Mouse (Mus musculus) midbrain, embryonic 10.5 days (tissue): ENCODE data around the gene Irs3. TPM values are rescaled to one million over a fixed set of nuclear protein-coding genes. Genes with fewer than 3 reads are reported as not detected.

Experiments used
- DNase-seq: peaks from one replicate; pipeline ENCODE4 v3.0.0-alpha.2; 2017; ENCODE audit warnings: low spot score
- H3K27ac ChIP-seq: fragments of 300-500 bp; sonication (generic); replicated peaks from 2 replicates; pipeline ENCODE4 v1.5.1; 2016; ENCODE audit warnings: mild to moderate bottlenecking
- H3K27me3 ChIP-seq: fragments of 300-500 bp; sonication (generic); 2 replicates; pipeline ENCODE4 v1.6.1; 2016; ENCODE audit warnings: low read depth, mild to moderate bottlenecking; ENCODE audit not compliant: poor library complexity, severe bottlenecking
- H3K36me3 ChIP-seq: fragments of 300-500 bp; sonication (generic); 2 replicates; pipeline ENCODE4 v1.6.1; 2016; ENCODE audit warnings: mild to moderate bottlenecking, moderate library complexity
- H3K4me1 ChIP-seq: fragments of 300-500 bp; sonication (generic); 2 replicates; pipeline ENCODE4 v1.6.1; 2016
- H3K4me3 ChIP-seq: fragments of 300-500 bp; sonication (generic); 2 replicates; pipeline ENCODE4 v1.5.1; 2016; ENCODE audit warnings: mild to moderate bottlenecking, moderate library complexity
- H3K9me3 ChIP-seq: fragments of 300-500 bp; sonication (generic); replicated peaks from 2 replicates; pipeline ENCODE4 v1.6.1; 2016; ENCODE audit warnings: mild to moderate bottlenecking
- WGBS: fragments of 180-500 bp; shearing (Covaris S2); methylation state at CpG from one replicate; pipeline ENCODE4 v1.1.7; 2016; 5-methylcytosine and 5-hydroxymethylcytosine counted together
- polyA plus RNA-seq: library from polyadenylated mRNA; unstranded; fragments of >200 nt; fragmentation: Nextera tagmentation; extraction: Ambion mirVana; gene quantifications from 2 replicates; pipeline ENCODE4 v1.2.1, GENCODE M21; 2016

Gene Irs3
- 0.36 and 0.48 TPM in 2 replicates for polyA plus RNA-seq

DNA sequence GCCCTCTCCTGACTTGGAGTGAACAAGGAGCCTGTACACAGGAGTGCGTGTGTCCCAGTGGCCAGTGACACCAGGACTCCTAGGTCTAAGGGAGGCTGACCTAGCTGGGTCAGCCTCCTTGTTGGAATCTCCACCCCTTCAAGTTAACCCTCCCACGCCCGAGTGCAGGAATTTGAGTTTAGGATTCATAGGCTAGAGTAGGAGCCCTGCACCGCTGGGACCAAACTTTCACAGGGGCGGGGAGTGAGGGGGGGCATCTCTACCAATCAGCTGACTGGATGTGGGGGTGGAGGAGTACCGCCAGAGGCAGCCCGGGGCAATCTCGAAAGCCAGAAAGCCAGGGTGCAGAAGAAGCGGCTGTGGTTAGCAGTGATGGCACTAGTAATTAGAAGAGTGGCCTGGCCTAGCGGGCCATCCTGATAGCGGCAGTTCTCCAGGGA is at the start of gene Irs3:
Irs3 (minus strand) TSS at position 63 of the 440 bp plus-strand sequence.
- no peak within 1 kb of the TSS for H3K27ac ChIP-seq
- peaks cover 55% of the 10 kb centered on the region for H3K27me3 ChIP-seq
- H3K36me3 ChIP-seq: peaks cover 22% of the 10 kb centered on the region
- no peak for DNase-seq
- WGBS: 12% methylated on average over 11 of the region's 11 CpGs
- peak within 1 kb of the TSS; percentile 45 for H3K4me3 ChIP-seq
- H3K9me3 ChIP-seq: no peaks in the 10 kb centered on the region
- peaks cover 39% of the 10 kb centered on the region for H3K4me1 ChIP-seq

- H3K36me3 ChIP-seq: no peaks in the 10 kb centered on the region
- H3K4me1 ChIP-seq: peaks cover 8% of the 10 kb centered on the region; the same call in 1 of the 2 replicates
- H3K27ac ChIP-seq: no peak overlapping the region
- H3K27me3 ChIP-seq: no peaks in the 10 kb centered on the region
- H3K9me3 ChIP-seq: no peaks in the 10 kb centered on the region
- WGBS: 63% methylated on average over 3 of the region's 3 CpGs
- no peak for DNase-seq
- no peak overlapping the region for H3K4me3 ChIP-seq
These were observed 49.3 kb upstream of the Irs3 start for GRCm38 (mm10) chr5:137694796-137695195.

- Histone ChIP-seq H3K4me1 (peaks cover 8% of the 10 kb centered on the region; the same call in 1 of the 2 replicates), H3K27me3 (0 out of 2 replicates have a peak, but pooled peaks cover under 1% of the 10 kb centered on the region), H3K4me3 (no peak overlapping the region), H3K9me3 (no peaks in the 10 kb centered on the region), H3K27ac (no peak overlapping the region), H3K36me3 (no peaks in the 10 kb centered on the region)
- no peak for DNase-seq
- WGBS: 76% methylated on average over 1 of the region's 1 CpGs
These were observed 46.4 kb upstream of the Irs3 start for GRCm38 (mm10) chr5:137691881-137692280.

- WGBS: 76% methylated on average over 9 of the region's 9 CpGs
- H3K27me3 ChIP-seq: peaks cover 14% of the 10 kb centered on the region
- H3K36me3 ChIP-seq: no peaks in the 10 kb centered on the region
- DNase-seq: no peak
- no peaks in the 10 kb centered on the region for H3K9me3 ChIP-seq
- H3K4me3 ChIP-seq: no peak overlapping the region
- peaks cover 8% of the 10 kb centered on the region; the same call in 1 of the 2 replicates for H3K4me1 ChIP-seq
- no peak overlapping the region for H3K27ac ChIP-seq
These were observed 45.0 kb upstream of the Irs3 start for GRCm38 (mm10) chr5:137690531-137690930.

GRCm38 (mm10) chr5:137689974-137690373 is 44.5 kb upstream of the Irs3 start:
- no peak for DNase-seq
- H3K36me3 ChIP-seq: no peaks in the 10 kb centered on the region
- no peak overlapping the region for H3K27ac ChIP-seq
- peaks cover 18% of the 10 kb centered on the region for H3K27me3 ChIP-seq
- H3K9me3 ChIP-seq: no peaks in the 10 kb centered on the region
- peaks cover 10% of the 10 kb centered on the region; the same call in 1 of the 2 replicates for H3K4me1 ChIP-seq
- H3K4me3 ChIP-seq: no peak overlapping the region
- 90% methylated on average over 3 of the region's 3 CpGs for WGBS

GRCm38 (mm10) chr5:137686127-137686790 is 40.7 kb upstream of the Irs3 start:
- no peak overlapping the region for H3K4me3 ChIP-seq
- no peaks in the 10 kb centered on the region for H3K9me3 ChIP-seq
- peaks cover 11% of the 10 kb centered on the region for H3K36me3 ChIP-seq
- no peak overlapping the region for H3K27ac ChIP-seq
- no peak for DNase-seq
- peaks cover 18% of the 10 kb centered on the region for H3K27me3 ChIP-seq
- H3K4me1 ChIP-seq: peaks cover 30% of the 10 kb centered on the region
- WGBS: 87% methylated on average over 6 of the region's 6 CpGs

DNA sequence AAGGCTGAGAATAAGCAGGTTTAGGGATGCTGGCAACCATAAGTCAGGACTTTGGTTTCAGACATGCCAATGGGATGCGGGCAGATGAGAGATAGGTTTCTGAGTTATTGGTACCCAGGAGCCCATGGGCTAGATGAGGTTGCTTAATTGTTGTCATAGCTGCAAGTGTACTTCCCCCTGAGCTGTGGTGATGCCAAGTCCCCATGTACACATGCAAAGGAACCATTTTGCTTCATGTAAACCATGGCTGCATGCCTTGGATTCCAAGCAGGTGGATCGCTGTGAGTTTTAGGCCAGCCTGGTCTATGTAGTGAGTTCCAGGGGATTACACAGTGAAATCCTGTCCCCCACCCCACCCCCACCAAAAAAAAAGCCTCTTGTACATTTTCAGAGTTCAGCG is 40.1 kb upstream of the Irs3 start:
- Histone ChIP-seq H3K27ac (peak overlapping the region; percentile 90), H3K27me3 (peaks cover 18% of the 10 kb centered on the region), H3K4me3 (no peak overlapping the region), H3K4me1 (peaks cover 30% of the 10 kb centered on the region), H3K36me3 (peaks cover 17% of the 10 kb centered on the region), H3K9me3 (no peaks in the 10 kb centered on the region)
- 94% methylated on average over 3 of the region's 3 CpGs for WGBS
- DNase-seq: no peak

DNA sequence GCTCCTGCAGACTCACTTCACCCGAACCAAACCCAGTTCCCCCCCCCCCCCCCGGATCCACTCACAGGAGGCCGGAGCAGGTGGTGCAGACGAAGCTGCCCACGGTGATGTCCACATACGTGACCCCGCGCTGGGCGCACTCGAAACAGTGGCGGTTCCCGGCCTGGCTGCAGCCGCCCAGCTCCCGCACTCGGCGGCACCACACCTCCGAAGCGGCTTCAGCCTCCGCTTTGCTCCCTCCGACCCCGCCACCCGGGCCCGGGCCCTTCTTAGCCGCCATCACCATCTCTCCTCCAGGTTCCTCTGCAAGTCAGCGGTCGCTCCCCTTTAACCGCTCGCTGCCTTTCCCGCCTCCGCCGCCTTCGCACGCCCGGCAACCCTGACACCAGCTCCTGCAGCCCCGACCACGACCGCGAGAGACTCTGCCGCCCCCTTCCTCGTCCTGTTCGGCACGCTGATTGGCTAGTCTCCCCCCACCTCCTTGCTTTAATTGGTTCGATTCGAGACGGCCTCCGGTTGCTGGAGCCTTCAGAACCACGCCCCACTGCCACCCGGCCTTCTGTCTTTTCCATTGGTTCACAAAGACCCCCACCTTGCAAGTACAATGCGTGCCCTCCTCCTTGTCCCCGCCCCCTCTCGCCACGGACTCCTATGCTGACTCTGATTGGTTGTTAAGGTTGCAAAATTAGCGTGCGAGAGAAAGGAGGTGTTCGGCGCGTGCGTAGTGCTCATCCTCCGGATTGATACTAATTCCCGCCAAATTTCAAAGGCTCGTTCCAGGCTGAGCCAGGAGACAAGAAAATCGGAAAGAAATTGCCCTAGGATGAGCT is 39.0 kb upstream of the Irs3 start, which contains the start of gene Agfg2:
Agfg2 (minus strand) TSS at position 433 of the 830 bp plus-strand sequence.
- H3K27ac ChIP-seq: peak within 1 kb of the TSS; percentile 90
- under 1% methylated on average over 62 of the region's 62 CpGs for WGBS

DNA sequence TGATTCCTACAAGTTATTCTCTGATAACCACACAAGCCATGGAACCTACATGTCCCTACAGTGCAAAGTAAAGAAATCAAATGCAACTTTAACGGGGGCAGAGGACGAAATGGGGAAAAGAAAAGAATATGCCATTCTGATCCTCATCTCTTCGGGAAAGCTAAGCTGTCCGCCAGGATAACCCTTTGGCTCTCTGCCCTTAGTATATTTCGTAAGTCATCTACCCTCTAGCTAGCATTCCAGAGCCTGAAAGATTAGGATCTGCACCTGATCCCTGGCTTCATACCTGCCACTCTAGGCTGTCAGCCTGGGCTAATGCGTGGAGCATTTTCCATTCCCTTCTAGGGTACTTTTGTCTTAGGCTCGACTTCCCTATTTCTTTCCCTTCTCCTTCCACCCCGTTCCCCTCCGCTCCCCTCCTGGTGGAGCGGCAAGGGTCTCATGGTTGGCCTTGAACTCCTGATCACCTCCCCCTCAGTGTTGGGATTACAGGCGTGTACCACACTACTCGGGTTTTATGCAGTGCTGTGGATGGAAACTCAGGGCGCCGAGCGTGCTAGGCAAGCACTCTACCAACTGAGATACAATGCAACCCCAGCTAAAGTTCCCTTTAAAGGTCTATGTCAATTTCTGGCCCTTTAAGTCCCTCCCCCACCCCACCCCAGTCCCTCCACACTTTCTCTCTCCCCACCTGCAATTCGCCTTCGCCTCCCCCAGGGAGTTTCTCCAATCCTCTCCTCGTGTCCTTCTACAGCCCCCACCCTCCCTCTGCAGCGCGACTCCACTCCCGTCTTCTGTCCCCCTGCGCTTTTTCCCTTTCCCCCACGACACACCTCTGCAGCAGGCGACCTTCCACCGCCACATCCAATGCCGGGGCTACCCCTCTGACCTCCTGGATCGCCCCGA is 38.1 kb upstream of the Irs3 start:
- Histone ChIP-seq H3K9me3 (no peaks in the 10 kb centered on the region), H3K27ac (peak overlapping the region; percentile 90), H3K4me3 (peak overlapping the region; percentile 82), H3K4me1 (peaks cover 30% of the 10 kb centered on the region), H3K36me3 (peaks cover 36% of the 10 kb centered on the region), H3K27me3 (peaks cover 18% of the 10 kb centered on the region)
- DNase-seq: peak; percentile 23
- WGBS: 17% methylated on average over 28 of the region's 28 CpGs

More for the DNA sequence above, 39.0 kb upstream of the Irs3 start, which contains the start of gene Agfg2:
- H3K9me3 ChIP-seq: no peaks in the 10 kb centered on the region
- peak; percentile 99 for DNase-seq
- H3K4me1 ChIP-seq: peaks cover 30% of the 10 kb centered on the region
- H3K36me3 ChIP-seq: peaks cover 29% of the 10 kb centered on the region
- H3K27me3 ChIP-seq: peaks cover 18% of the 10 kb centered on the region
- H3K4me3 ChIP-seq: peak within 1 kb of the TSS; percentile 82

- WGBS: 94% methylated on average over 6 of the region's 6 CpGs
- H3K36me3 ChIP-seq: peaks cover 47% of the 10 kb centered on the region
- no peak overlapping the region for H3K27ac ChIP-seq
- no peaks in the 10 kb centered on the region for H3K9me3 ChIP-seq
- DNase-seq: no peak
- H3K4me1 ChIP-seq: peaks cover 30% of the 10 kb centered on the region
- peak overlapping the region; percentile 82 for H3K4me3 ChIP-seq
- H3K27me3 ChIP-seq: peaks cover 18% of the 10 kb centered on the region
These were observed 37.0 kb upstream of the Irs3 start for GRCm38 (mm10) chr5:137682526-137682925.

- Histone ChIP-seq H3K27ac (no peak overlapping the region), H3K27me3 (no peaks in the 10 kb centered on the region), H3K4me3 (no peak overlapping the region), H3K4me1 (peaks cover 26% of the 10 kb centered on the region), H3K9me3 (no peaks in the 10 kb centered on the region), H3K36me3 (peaks cover 67% of the 10 kb centered on the region)
- no peak for DNase-seq
- WGBS: 89% methylated on average over 4 of the region's 4 CpGs
These were observed 34.2 kb upstream of the Irs3 start for GRCm38 (mm10) chr5:137679726-137680125.

DNA sequence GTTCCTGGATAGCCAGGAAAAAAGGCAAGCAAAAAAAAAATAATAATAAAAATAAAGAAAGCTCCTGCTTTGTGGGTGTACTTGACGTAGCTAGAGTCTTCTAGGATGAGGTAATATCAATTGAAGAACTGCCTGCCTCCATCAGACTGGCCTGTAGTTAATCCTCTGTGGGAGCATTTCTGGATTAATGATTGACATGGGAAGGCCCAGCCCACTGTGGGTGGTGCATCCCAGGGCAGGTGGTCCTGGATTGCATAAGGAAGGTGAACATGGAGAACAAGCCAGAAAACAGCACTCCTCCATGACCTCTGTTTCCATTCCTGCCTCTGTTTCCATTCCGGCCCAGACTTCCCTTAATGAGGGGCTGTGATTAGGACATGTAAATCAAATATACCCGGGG is 33.2 kb upstream of the Irs3 start:
- H3K27me3 ChIP-seq: no peaks in the 10 kb centered on the region
- WGBS: 92% methylated on average over 3 of the region's 3 CpGs
- DNase-seq: no peak
- H3K27ac ChIP-seq: no peak overlapping the region
- no peak overlapping the region for H3K4me3 ChIP-seq
- no peaks in the 10 kb centered on the region for H3K9me3 ChIP-seq
- H3K36me3 ChIP-seq: peaks cover 71% of the 10 kb centered on the region
- H3K4me1 ChIP-seq: peaks cover 19% of the 10 kb centered on the region
